Mouse (Mus musculus): ENCODE measurements around the gene Asphd2. TPM values are rescaled to one million over a fixed set of nuclear protein-coding genes. Genes with fewer than 3 reads are reported as not detected.

Gene Asphd2
- polyA plus RNA-seq, 1 experiment from 2014 or later = 5.4 TPM

GRCm38 (mm10) chr5:112356322-112356721, 38.3 kb downstream of the Asphd2 start:
- Histone ChIP-seq H3K27me3 (ENCODE audit: control insufficient read depth, insufficient read depth, low read length) (peaks cover 5% of the 10 kb centered on the region), H3K9me3 (replicated peaks; ENCODE audit: control insufficient read depth, low read length) (no peaks in the 10 kb centered on the region), H3K36me3 (ENCODE audit: control insufficient read depth, insufficient read depth, low read length) (peaks cover 5% of the 10 kb centered on the region; the same call in 1 of the 2 replicates), H3K27ac (ENCODE audit: low read depth, low read length) (no peak overlapping the region), H3K4me2 (no peak overlapping the region), H3K4me3 (ENCODE audit: low read depth, low read length) (no peak overlapping the region), H3K4me1 (ENCODE audit: control insufficient read depth, insufficient read depth, low read length) (peaks cover 7% of the 10 kb centered on the region; the same call in 1 of the 2 replicates), H3K9ac (ENCODE audit: low read depth, low read length) (no peak overlapping the region)
- 82% methylated on average over 9 of the region's 9 CpGs for WGBS (ENCODE audit: insufficient replicate concordance)
- ATAC-seq (replicated peaks; ENCODE audit: insufficient number of reproducible peaks, low FRiP score, low TSS enrichment) = peak; percentile 11; the same call in 1 of the 2 replicates

DNA sequence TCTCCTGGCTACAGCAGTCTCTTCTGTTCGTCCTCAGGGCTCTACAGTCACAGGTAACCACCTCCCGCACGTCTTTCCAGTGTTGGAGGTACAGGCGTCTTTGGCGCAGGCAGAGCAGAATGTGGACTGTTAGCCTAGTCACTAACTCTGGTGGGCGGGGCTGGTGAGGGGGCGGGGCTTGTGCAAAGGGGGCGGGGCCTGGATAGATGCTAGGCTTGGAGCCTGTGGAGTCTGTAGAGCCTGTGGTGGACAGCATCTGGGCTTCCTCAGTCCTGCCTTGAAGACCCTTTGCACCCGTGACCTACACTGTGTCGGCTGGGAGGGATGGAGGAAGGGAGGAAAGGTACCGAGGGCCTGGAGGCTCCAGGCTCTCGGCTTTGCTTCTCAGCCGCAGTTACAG, 38.8 kb downstream of the Asphd2 start, which contains the start of gene Gm6583:
TSS of gene Gm6583 (minus strand) at position 124 of the 400 bp plus-strand sequence.
- Histone ChIP-seq H3K4me1 (ENCODE audit: control insufficient read depth, insufficient read depth, low read length) (peaks cover 7% of the 10 kb centered on the region; the same call in 1 of the 2 replicates), H3K36me3 (ENCODE audit: control insufficient read depth, insufficient read depth, low read length) (peaks cover 5% of the 10 kb centered on the region; the same call in 1 of the 2 replicates), H3K4me3 (ENCODE audit: low read depth, low read length) (no peak within 1 kb of the TSS), H3K27me3 (ENCODE audit: control insufficient read depth, insufficient read depth, low read length) (peaks cover 5% of the 10 kb centered on the region), H3K9me3 (replicated peaks; ENCODE audit: control insufficient read depth, low read length) (no peaks in the 10 kb centered on the region), H3K4me2 (no peak within 1 kb of the TSS), H3K9ac (ENCODE audit: low read depth, low read length) (no peak within 1 kb of the TSS), H3K27ac (ENCODE audit: low read depth, low read length) (no peak within 1 kb of the TSS)
- ATAC-seq (replicated peaks; ENCODE audit: insufficient number of reproducible peaks, low FRiP score, low TSS enrichment) = peak; percentile 14; the same call in 1 of the 2 replicates
- WGBS (ENCODE audit: insufficient replicate concordance) = 56% methylated on average over 13 of the region's 13 CpGs

- H3K36me3 ChIP-seq (ENCODE audit: control insufficient read depth, insufficient read depth, low read length) = peaks cover 5% of the 10 kb centered on the region; the same call in 1 of the 2 replicates
- H3K4me3 ChIP-seq (ENCODE audit: low read depth, low read length) = no peak overlapping the region
- H3K4me1 ChIP-seq (ENCODE audit: control insufficient read depth, insufficient read depth, low read length) = peaks cover 7% of the 10 kb centered on the region; the same call in 1 of the 2 replicates
- no peak overlapping the region for H3K27ac ChIP-seq (ENCODE audit: low read depth, low read length)
- peaks cover 5% of the 10 kb centered on the region for H3K27me3 ChIP-seq (ENCODE audit: control insufficient read depth, insufficient read depth, low read length)
- no peaks in the 10 kb centered on the region for H3K9me3 ChIP-seq (replicated peaks; ENCODE audit: control insufficient read depth, low read length)
- no peak for ATAC-seq (replicated peaks; ENCODE audit: insufficient number of reproducible peaks, low FRiP score, low TSS enrichment)
- no peak overlapping the region for H3K9ac ChIP-seq (ENCODE audit: low read depth, low read length)
- no peak overlapping the region for H3K4me2 ChIP-seq
- 88% methylated on average over 6 of the region's 6 CpGs for WGBS (ENCODE audit: insufficient replicate concordance)
Observed at GRCm38 (mm10) chr5:112355493-112355892, 39.2 kb downstream of the Asphd2 start.

- no peaks in the 10 kb centered on the region for H3K4me1 ChIP-seq (ENCODE audit: control insufficient read depth, insufficient read depth, low read length)
- H3K9me3 ChIP-seq (replicated peaks; ENCODE audit: control insufficient read depth, low read length) = no peaks in the 10 kb centered on the region
- ATAC-seq (replicated peaks; ENCODE audit: insufficient number of reproducible peaks, low FRiP score, low TSS enrichment) = no peak
- WGBS (ENCODE audit: insufficient replicate concordance) = 90% methylated on average over 8 of the region's 8 CpGs
- no peak overlapping the region for H3K27ac ChIP-seq (ENCODE audit: low read depth, low read length)
- no peaks in the 10 kb centered on the region; the same call in 1 of the 2 replicates for H3K27me3 ChIP-seq (ENCODE audit: control insufficient read depth, insufficient read depth, low read length)
- no peak overlapping the region for H3K4me3 ChIP-seq (ENCODE audit: low read depth, low read length)
- no peak overlapping the region for H3K9ac ChIP-seq (ENCODE audit: low read depth, low read length)
- peaks cover 9% of the 10 kb centered on the region; the same call in 1 of the 2 replicates for H3K36me3 ChIP-seq (ENCODE audit: control insufficient read depth, insufficient read depth, low read length)
- no peak overlapping the region for H3K4me2 ChIP-seq
Observed at GRCm38 (mm10) chr5:112349169-112349568, 45.5 kb downstream of the Asphd2 start.

- Histone ChIP-seq H3K9me3 (replicated peaks; ENCODE audit: control insufficient read depth, low read length) (no peaks in the 10 kb centered on the region), H3K4me3 (ENCODE audit: low read depth, low read length) (no peak overlapping the region), H3K36me3 (ENCODE audit: control insufficient read depth, insufficient read depth, low read length) (peaks cover 6% of the 10 kb centered on the region; the same call in 1 of the 2 replicates), H3K9ac (ENCODE audit: low read depth, low read length) (no peak overlapping the region), H3K27ac (ENCODE audit: low read depth, low read length) (no peak overlapping the region), H3K4me1 (ENCODE audit: control insufficient read depth, insufficient read depth, low read length) (peaks cover 5% of the 10 kb centered on the region), H3K4me2 (no peak overlapping the region), H3K27me3 (ENCODE audit: control insufficient read depth, insufficient read depth, low read length) (no peaks in the 10 kb centered on the region)
- 78% methylated on average over 16 of the region's 16 CpGs for WGBS (ENCODE audit: insufficient replicate concordance)
- no peak for ATAC-seq (replicated peaks; ENCODE audit: insufficient number of reproducible peaks, low FRiP score, low TSS enrichment)
Observed at GRCm38 (mm10) chr5:112346211-112346965, 48.3 kb downstream of the Asphd2 start.

DNA sequence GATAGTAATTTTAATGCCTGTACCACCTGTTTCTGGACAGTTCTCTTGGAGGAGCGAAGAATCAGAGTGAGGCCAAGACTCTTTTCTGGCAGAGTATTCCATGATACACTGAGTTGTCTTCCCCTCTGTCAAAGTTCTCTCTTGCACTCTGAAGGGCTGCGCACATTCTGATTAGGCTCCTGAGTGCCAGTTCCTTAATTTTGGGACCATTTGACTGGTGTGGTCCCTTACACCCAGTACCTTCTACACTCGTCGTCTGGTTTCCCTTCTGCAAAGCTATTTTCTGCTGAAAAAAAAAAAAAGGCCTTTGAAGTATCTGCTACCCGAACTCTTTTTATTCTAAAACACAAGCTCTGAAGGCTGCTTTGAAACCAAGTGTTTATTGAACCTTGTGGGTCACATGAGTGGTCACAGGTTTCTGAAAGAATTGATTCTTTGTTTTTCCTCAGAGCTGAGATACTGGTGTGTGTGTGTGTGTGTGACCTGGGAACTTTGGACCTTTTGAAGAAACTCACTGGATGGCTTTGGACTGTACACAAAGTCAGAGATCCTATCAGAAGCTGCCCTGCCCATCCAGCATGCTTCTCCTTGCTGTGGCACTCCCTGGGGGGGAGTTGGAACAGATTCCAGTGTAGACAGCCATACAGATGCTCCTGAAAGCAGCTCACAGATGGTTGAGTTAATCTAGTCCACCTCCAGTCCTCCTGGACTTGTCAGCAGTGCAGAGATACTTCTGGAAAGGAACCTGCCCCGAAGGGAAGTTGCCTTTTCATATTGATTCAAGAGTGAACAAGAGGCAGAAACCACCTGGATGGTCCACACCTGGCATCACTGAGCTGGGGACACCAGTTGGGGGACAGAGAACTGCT, 50.3 kb downstream of the Asphd2 start:
- Histone ChIP-seq H3K9ac (ENCODE audit: low read depth, low read length) (no peak overlapping the region), H3K9me3 (replicated peaks; ENCODE audit: control insufficient read depth, low read length) (no peaks in the 10 kb centered on the region), H3K4me2 (no peak overlapping the region), H3K4me1 (ENCODE audit: control insufficient read depth, insufficient read depth, low read length) (peaks cover 5% of the 10 kb centered on the region), H3K27ac (ENCODE audit: low read depth, low read length) (no peak overlapping the region), H3K36me3 (ENCODE audit: control insufficient read depth, insufficient read depth, low read length) (peaks cover under 1% of the 10 kb centered on the region; the same call in 1 of the 2 replicates), H3K27me3 (ENCODE audit: control insufficient read depth, insufficient read depth, low read length) (no peaks in the 10 kb centered on the region), H3K4me3 (ENCODE audit: low read depth, low read length) (no peak overlapping the region)
- no peak for ATAC-seq (replicated peaks; ENCODE audit: insufficient number of reproducible peaks, low FRiP score, low TSS enrichment)
- WGBS (ENCODE audit: insufficient replicate concordance) = 77% methylated on average over 6 of the region's 6 CpGs

- peak overlapping the region; percentile 88 for H3K9ac ChIP-seq (ENCODE audit: low read depth, low read length)
- no peaks in the 10 kb centered on the region for H3K27me3 ChIP-seq (ENCODE audit: control insufficient read depth, insufficient read depth, low read length)
- peak; percentile 72 for ATAC-seq (replicated peaks; ENCODE audit: insufficient number of reproducible peaks, low FRiP score, low TSS enrichment)
- WGBS (ENCODE audit: insufficient replicate concordance) = under 1% methylated on average over 24 of the region's 24 CpGs
- H3K4me2 ChIP-seq = peak overlapping the region; percentile 87
- no peaks in the 10 kb centered on the region for H3K9me3 ChIP-seq (replicated peaks; ENCODE audit: control insufficient read depth, low read length)
- peak overlapping the region; percentile 95 for H3K4me3 ChIP-seq (ENCODE audit: low read depth, low read length)
- H3K36me3 ChIP-seq (ENCODE audit: control insufficient read depth, insufficient read depth, low read length) = peaks cover 4% of the 10 kb centered on the region
- H3K4me1 ChIP-seq (ENCODE audit: control insufficient read depth, insufficient read depth, low read length) = peaks cover 5% of the 10 kb centered on the region
- H3K27ac ChIP-seq (ENCODE audit: low read depth, low read length) = no peak overlapping the region
Observed at GRCm38 (mm10) chr5:112343205-112343595, 51.5 kb downstream of the Asphd2 start.

DNA sequence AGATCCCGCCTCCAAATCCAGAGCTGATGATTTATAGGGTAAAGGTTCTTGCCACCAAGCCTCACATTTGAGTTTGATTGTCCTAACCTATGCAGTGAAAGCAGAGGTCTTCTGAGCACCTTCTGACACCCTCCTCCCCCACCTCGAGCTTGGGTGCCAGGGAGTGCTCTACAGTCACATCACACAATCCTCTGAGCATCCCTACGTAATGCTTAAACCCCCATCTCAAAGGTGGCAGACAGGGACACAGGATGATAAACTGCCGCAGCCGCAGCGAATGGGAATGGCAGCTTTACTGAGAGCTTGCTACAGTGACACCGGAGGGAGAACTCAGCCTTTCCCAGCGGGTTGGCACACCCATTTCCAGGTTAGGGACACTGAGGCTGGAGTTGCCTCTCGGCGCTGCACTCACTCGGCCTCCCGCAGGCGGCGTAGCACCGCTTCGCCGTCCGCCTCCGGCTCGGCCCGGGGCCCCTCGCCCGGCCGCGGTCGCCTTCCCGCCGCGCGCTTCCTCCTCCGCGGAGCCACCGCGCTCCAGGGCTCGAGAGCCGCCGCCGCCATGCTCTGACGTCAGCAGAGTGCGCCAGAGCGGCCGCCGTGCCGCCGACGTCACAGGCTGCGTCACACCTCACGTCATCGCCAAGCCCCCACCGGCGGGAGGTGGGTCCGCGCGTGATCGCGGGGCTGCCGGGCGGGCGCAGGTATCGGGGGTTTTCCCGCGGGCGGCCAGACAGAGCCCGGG, 52.0 kb downstream of the Asphd2 start, which contains the start of the genes Srrd and Hps4:
TSS of gene Srrd (minus strand) at position 578 of the 742 bp plus-strand sequence.
TSS of gene Hps4 (plus strand) at position 621 of the 742 bp plus-strand sequence.
- no peak within 1 kb of the TSS for H3K27ac ChIP-seq (ENCODE audit: low read depth, low read length)
- H3K36me3 ChIP-seq (ENCODE audit: control insufficient read depth, insufficient read depth, low read length) = peaks cover 6% of the 10 kb centered on the region
- peak; percentile 69 for ATAC-seq (replicated peaks; ENCODE audit: insufficient number of reproducible peaks, low FRiP score, low TSS enrichment)
- H3K4me2 ChIP-seq = peak within 1 kb of the TSS; percentile 87
- H3K4me3 ChIP-seq (ENCODE audit: low read depth, low read length) = peak within 1 kb of the TSS; percentile 95
- H3K9me3 ChIP-seq (replicated peaks; ENCODE audit: control insufficient read depth, low read length) = no peaks in the 10 kb centered on the region
- 2% methylated on average over 58 of the region's 64 CpGs for WGBS (ENCODE audit: insufficient replicate concordance)
- H3K9ac ChIP-seq (ENCODE audit: low read depth, low read length) = peak within 1 kb of the TSS; percentile 88
- peaks cover 5% of the 10 kb centered on the region for H3K4me1 ChIP-seq (ENCODE audit: control insufficient read depth, insufficient read depth, low read length)
- H3K27me3 ChIP-seq (ENCODE audit: control insufficient read depth, insufficient read depth, low read length) = no peaks in the 10 kb centered on the region

Data from heart, embryonic 11.5 days (tissue).